Comparison of ENCODE assay signal across 9 mouse cellular contexts in genomic region chr11:115649706-115650105, GRCm38 (mm10). TPM values are rescaled to one million over a fixed set of nuclear protein-coding genes. Genes with fewer than 3 reads are reported as not detected.
DNase-seq lines count a peak whose midpoint lies in the region; ATAC-seq and TF ChIP-seq lines count a peak whose summit lies in the region.
"Had no signal": no experiment of that assay in that cellular context is flagged by ENCODE, and none has a peak within 500 bp of the region (broad histone marks: within the 10 kb centered on the region; RNA-seq: fewer than 3 reads in every experiment).

No protein-coding gene starts in this region.

- H3K36me3 ChIP-seq in kidney, postnatal 0 days (ENCODE audit: insufficient read depth, low read length), result peaks cover 10% of the 10 kb centered on the region; the same call in 1 of the 2 replicates
- H3K36me3 ChIP-seq in kidney, embryonic 16.5 days (ENCODE audit: insufficient read depth, low read length), result peaks cover 17% of the 10 kb centered on the region; the same call in 1 of the 2 replicates
- peaks cover 32% of the 10 kb centered on the region for H3K36me3 ChIP-seq in forebrain, embryonic 14.5 days (ENCODE audit: control insufficient read depth, insufficient read depth, low read length)

- peak; percentile 22 for DNase-seq in kidney, postnatal 0 days (ENCODE audit: low spot score)
- DNase-seq in cerebellum, adult 18-20 months, result peak; percentile 89 to 94
- DNase-seq in forebrain, embryonic 14.5 days (ENCODE audit: low spot score), result peak; percentile 76
- DNase-seq in left cerebral cortex, postnatal 4 days, result peak; percentile 50
- no peak for DNase-seq in embryo, embryonic 10.5 days (ENCODE audit: low spot score)
- DNase-seq in lung, adult 2 months, result no peak
- no peak for DNase-seq in gastrocnemius, postnatal 36 days
- DNase-seq: lung, postnatal 36 days had no signal

- no peak for TF ChIP-seq POLR2A in lung, adult 2 months (IDR thresholded peaks at IDR 0.05; ENCODE audit: borderline replicate concordance, extremely low read depth, low read depth, low read length)

- no peak overlapping the region for H3K4me3 ChIP-seq in kidney, postnatal 0 days (replicated peaks; ENCODE audit: low read depth, low read length)
- H3K4me3 ChIP-seq in kidney, embryonic 16.5 days (ENCODE audit: low read length), result no peak overlapping the region
- H3K4me3 ChIP-seq in forebrain, embryonic 14.5 days (ENCODE audit: low read depth, low read length), result no peak overlapping the region
- H3K4me3 ChIP-seq in lung, adult 2 months (replicated peaks; ENCODE audit: extremely low read depth, low read depth, low read length), result no peak overlapping the region

- WGBS in kidney, postnatal 0 days, result 61% methylated on average over 10 of the region's 10 CpGs
- 74% methylated on average over 10 of the region's 10 CpGs for WGBS in kidney, embryonic 16.5 days
- 38% methylated on average over 10 of the region's 10 CpGs for WGBS in forebrain, embryonic 14.5 days
- 50% methylated on average over 10 of the region's 10 CpGs for whole genome bisulfite sequencing in lung, adult 2 months

- no peak overlapping the region for H3K4me2 ChIP-seq in kidney, postnatal 0 days (ENCODE audit: low read length)
- H3K4me2 ChIP-seq in kidney, embryonic 16.5 days (replicated peaks; ENCODE audit: low read depth, low read length), result no peak overlapping the region
- no peak overlapping the region for H3K4me2 ChIP-seq in forebrain, embryonic 14.5 days (ENCODE audit: low read length)

- no peaks in the 10 kb centered on the region for H3K27me3 ChIP-seq in kidney, postnatal 0 days (ENCODE audit: insufficient read depth, low read length)
- H3K27me3 ChIP-seq in kidney, embryonic 16.5 days (ENCODE audit: insufficient read depth, low read length), result no peaks in the 10 kb centered on the region
- no peaks in the 10 kb centered on the region for H3K27me3 ChIP-seq in forebrain, embryonic 14.5 days (replicated peaks; ENCODE audit: control insufficient read depth, insufficient read depth, low read length)

- no peak overlapping the region for H3K9ac ChIP-seq in kidney, postnatal 0 days (ENCODE audit: low read depth, low read length)
- no peak overlapping the region for H3K9ac ChIP-seq in kidney, embryonic 16.5 days (replicated peaks; ENCODE audit: low read length)
- H3K9ac ChIP-seq in forebrain, embryonic 14.5 days (ENCODE audit: low read length), result no peak overlapping the region

- intact Hi-C loops in left cerebral cortex, postnatal 4 days (cut with DNase I), result loop anchor here (5.0 kb wide), 2 partner anchors 63 to 163 kb away; partner anchors contain the start of genes Caskin2 and Tsen54
- intact Hi-C loops in gastrocnemius, postnatal 36 days (cut with DNase I), result loop anchor here (5.0 kb wide), 1 partner anchor 163 kb away; the partner anchor contains the start of genes Caskin2 and Tsen54

- no peak overlapping the region for H3K27ac ChIP-seq in kidney, postnatal 0 days
- H3K27ac ChIP-seq in kidney, embryonic 16.5 days (ENCODE audit: low read length), result no peak overlapping the region
- H3K27ac ChIP-seq in forebrain, embryonic 14.5 days (ENCODE audit: low read depth, low read length), result peak overlapping the region; percentile 88

- TF ChIP-seq CTCF in kidney, postnatal 0 days (IDR thresholded peaks at IDR 0.05; ENCODE audit: low read depth), result no peak
- TF ChIP-seq CTCF in lung, adult 2 months (IDR thresholded peaks at IDR 0.05; ENCODE audit: insufficient read depth, low read length), result no peak

- H3K4me1 ChIP-seq in kidney, postnatal 0 days (replicated peaks; ENCODE audit: insufficient read depth, low read length), result no peaks in the 10 kb centered on the region
- no peaks in the 10 kb centered on the region for H3K4me1 ChIP-seq in kidney, embryonic 16.5 days (ENCODE audit: insufficient read depth, low read length)
- peaks cover 3% of the 10 kb centered on the region; the same call in 1 of the 2 replicates for H3K4me1 ChIP-seq in forebrain, embryonic 14.5 days (ENCODE audit: control insufficient read depth, insufficient read depth, low read length)
- no peaks in the 10 kb centered on the region for H3K4me1 ChIP-seq in lung, adult 2 months (ENCODE audit: control insufficient read depth, insufficient read depth, low read length)

- H3K9me3 ChIP-seq in kidney, postnatal 0 days (replicated peaks; ENCODE audit: low read length), result no peaks in the 10 kb centered on the region
- H3K9me3 ChIP-seq in kidney, embryonic 16.5 days (ENCODE audit: low read length), result no peaks in the 10 kb centered on the region
- H3K9me3 ChIP-seq in forebrain, embryonic 14.5 days (replicated peaks; ENCODE audit: control insufficient read depth, low read length), result no peaks in the 10 kb centered on the region

- no peak for ATAC-seq in kidney, postnatal 0 days (replicated peaks; ENCODE audit: low FRiP score, low read depth)
- ATAC-seq in kidney, embryonic 16.5 days (ENCODE audit: low FRiP score, low TSS enrichment), result no peak
- peak; percentile 75; the same call in 1 of the 2 replicates for ATAC-seq in forebrain, embryonic 14.5 days

RNA-seq across cellular contexts. Expression of gene Slc25a19, which starts 21.6 kb away (rescaled TPM):
- 49.7 and 57.9 TPM in 2 replicates for polyA plus RNA-seq in kidney, postnatal 0 days (2015; fragmentation: Nextera tagmentation; extraction: Ambion mirVana)
- 51.0 and 56.1 TPM in 2 replicates for polyA plus RNA-seq in kidney, embryonic 16.5 days (2015; fragmentation: Nextera tagmentation; extraction: Ambion mirVana)
- 38.3 and 50.1 TPM in 2 replicates for polyA plus RNA-seq in forebrain, embryonic 14.5 days (2014; fragmentation: Nextera tagmentation; extraction: Ambion mirVana)
- 10 to 100 TPM; 55.3 to 56.6 TPM for total RNA-seq in left cerebral cortex, postnatal 4 days (2021)
- 38.4 and 45.9 TPM in 2 replicates for polyA plus RNA-seq in lung, adult 2 months (2012; rRNA removed)
- 10 to 100 TPM; 44.4 to 46.8 TPM for total RNA-seq in gastrocnemius, postnatal 36 days (2021)

RNA-seq across cellular contexts. Expression of gene Mif4gd, which starts 36.9 kb away (rescaled TPM):
- polyA plus RNA-seq in kidney, postnatal 0 days (2015; fragmentation: Nextera tagmentation; extraction: Ambion mirVana), result 57.3 and 61.6 TPM in 2 replicates
- polyA plus RNA-seq in kidney, embryonic 16.5 days (2015; fragmentation: Nextera tagmentation; extraction: Ambion mirVana), result 42.8 and 47.1 TPM in 2 replicates
- polyA plus RNA-seq in forebrain, embryonic 14.5 days (2014; fragmentation: Nextera tagmentation; extraction: Ambion mirVana), result 9.5 and 12.5 TPM in 2 replicates
- 10 to 100 TPM; 13.3 to 14.1 TPM for total RNA-seq in left cerebral cortex, postnatal 4 days (2021)
- polyA plus RNA-seq in lung, adult 2 months (2012; rRNA removed), result 82.0 and 108 TPM in 2 replicates
- total RNA-seq in gastrocnemius, postnatal 36 days (2021), result 10 to 100 TPM; 41.8 to 45.8 TPM

RNA-seq across cellular contexts. Expression of gene Gga3, which starts 45.9 kb away (rescaled TPM):
- polyA plus RNA-seq in kidney, postnatal 0 days (2015; fragmentation: Nextera tagmentation; extraction: Ambion mirVana), result 10.8 and 11.1 TPM in 2 replicates
- polyA plus RNA-seq in kidney, embryonic 16.5 days (2015; fragmentation: Nextera tagmentation; extraction: Ambion mirVana), result 24.5 and 26.8 TPM in 2 replicates
- 18.1 and 22.7 TPM in 2 replicates for polyA plus RNA-seq in forebrain, embryonic 14.5 days (2014; fragmentation: Nextera tagmentation; extraction: Ambion mirVana)
- total RNA-seq in left cerebral cortex, postnatal 4 days (2021), result 10 to 100 TPM; 83.9 to 85.2 TPM
- polyA plus RNA-seq in lung, adult 2 months (2012; rRNA removed), result 28.9 and 40.4 TPM in 2 replicates
- total RNA-seq in gastrocnemius, postnatal 36 days (2021), result 10 to 100 TPM; 12.5 to 13.0 TPM

RNA-seq across cellular contexts. Expression of gene Mrps7, which starts 46.0 kb away (rescaled TPM):
- polyA plus RNA-seq in kidney, postnatal 0 days (2015; fragmentation: Nextera tagmentation; extraction: Ambion mirVana), result 92.9 and 93.7 TPM in 2 replicates
- polyA plus RNA-seq in kidney, embryonic 16.5 days (2015; fragmentation: Nextera tagmentation; extraction: Ambion mirVana), result 101 and 103 TPM in 2 replicates
- polyA plus RNA-seq in forebrain, embryonic 14.5 days (2014; fragmentation: Nextera tagmentation; extraction: Ambion mirVana), result 72.1 and 81.5 TPM in 2 replicates
- total RNA-seq in left cerebral cortex, postnatal 4 days (2021), result 10 to 100 TPM; 43.0 to 44.1 TPM
- 13.0 and 15.8 TPM in 2 replicates for polyA plus RNA-seq in lung, adult 2 months (2012; rRNA removed)
- total RNA-seq in gastrocnemius, postnatal 36 days (2021), result 10 to 100 TPM; 66.8 to 72.4 TPM

RNA-seq across cellular contexts. Expression of gene Grb2, which starts 58.7 kb away (rescaled TPM):
- 69.9 and 72.8 TPM in 2 replicates for polyA plus RNA-seq in kidney, postnatal 0 days (2015; fragmentation: Nextera tagmentation; extraction: Ambion mirVana)
- polyA plus RNA-seq in kidney, embryonic 16.5 days (2015; fragmentation: Nextera tagmentation; extraction: Ambion mirVana), result 86.5 and 87.0 TPM in 2 replicates
- 108 and 113 TPM in 2 replicates for polyA plus RNA-seq in forebrain, embryonic 14.5 days (2014; fragmentation: Nextera tagmentation; extraction: Ambion mirVana)
- total RNA-seq in left cerebral cortex, postnatal 4 days (2021), result 100 to 1,000 TPM; 218 to 220 TPM
- 38.3 and 46.6 TPM in 2 replicates for polyA plus RNA-seq in lung, adult 2 months (2012; rRNA removed)
- 10 to 100 TPM; 56.4 to 65.7 TPM for total RNA-seq in gastrocnemius, postnatal 36 days (2021)

Comparison
In these comparisons a context has a peak if more than half of its experiments do, and no peak if none do; other contexts are left out.
1. DNase-seq: peak in kidney, postnatal 0 days (single experiment), cerebellum, adult 18-20 months (2 of 2), forebrain, embryonic 14.5 days (single experiment) and left cerebral cortex, postnatal 4 days (single experiment); none in embryo, embryonic 10.5 days (single experiment), lung, adult 2 months (single experiment) and gastrocnemius, postnatal 36 days (0 of 2).